Mouse (Mus musculus) C2C12 (cell line): ENCODE data around the gene Atox1.

Experiments used
- CEBPB ChIP-seq: IDR thresholded peaks from one replicate; pipeline ENCODE4 v1.6.1; 2011; ENCODE audit warnings: low read depth, mild to moderate bottlenecking, control low read depth, moderate library complexity
- CTCF ChIP-seq: IDR thresholded peaks from one replicate; pipeline ENCODE4 v1.5.1; 2011; ENCODE audit not compliant: control insufficient read depth, insufficient read depth, insufficient read length
- FOSL1 ChIP-seq: IDR thresholded peaks from one replicate; pipeline ENCODE4 v1.8.0; 2011; ENCODE audit warnings: mild to moderate bottlenecking, low read length; ENCODE audit not compliant: poor library complexity, insufficient read depth, severe bottlenecking
- MAX ChIP-seq: IDR thresholded peaks from one replicate; pipeline ENCODE4 v1.6.1; 2011; ENCODE audit warnings: mild to moderate bottlenecking, control low read depth
- MYOD1 ChIP-seq: IDR thresholded peaks from one replicate; pipeline ENCODE4 v1.6.1; 2011; ENCODE audit warnings: low read depth; ENCODE audit not compliant: control insufficient read depth, insufficient read length
- MYOG ChIP-seq: IDR thresholded peaks from one replicate; pipeline ENCODE4 v1.6.1; 2011; ENCODE audit not compliant: control insufficient read depth, insufficient read length; ENCODE audit errors: extremely low read depth
- USF1 ChIP-seq: IDR thresholded peaks from one replicate; pipeline ENCODE4 v1.6.1; 2011; ENCODE audit warnings: low read depth, mild to moderate bottlenecking, control low read depth, moderate library complexity

GRCm38 (mm10) chr11:55501955-55502531, 41.0 kb upstream of the Atox1 start:
- TF ChIP-seq USF1 = no peak
- no peak for TF ChIP-seq CTCF
- TF ChIP-seq MYOG = no peak
- no peak for TF ChIP-seq MYOD1
- TF ChIP-seq MAX = no peak
- no peak for TF ChIP-seq FOSL1
- no peak for TF ChIP-seq CEBPB
